Mouse (Mus musculus): ENCODE results near the gene Zbtb16. TPM values are rescaled to one million over a fixed set of nuclear protein-coding genes. Genes with fewer than 3 reads are reported as not detected.

Zbtb16 gene
- polyA plus RNA-seq, 1 experiment from 2014 or later = 2.1 TPM

DNA sequence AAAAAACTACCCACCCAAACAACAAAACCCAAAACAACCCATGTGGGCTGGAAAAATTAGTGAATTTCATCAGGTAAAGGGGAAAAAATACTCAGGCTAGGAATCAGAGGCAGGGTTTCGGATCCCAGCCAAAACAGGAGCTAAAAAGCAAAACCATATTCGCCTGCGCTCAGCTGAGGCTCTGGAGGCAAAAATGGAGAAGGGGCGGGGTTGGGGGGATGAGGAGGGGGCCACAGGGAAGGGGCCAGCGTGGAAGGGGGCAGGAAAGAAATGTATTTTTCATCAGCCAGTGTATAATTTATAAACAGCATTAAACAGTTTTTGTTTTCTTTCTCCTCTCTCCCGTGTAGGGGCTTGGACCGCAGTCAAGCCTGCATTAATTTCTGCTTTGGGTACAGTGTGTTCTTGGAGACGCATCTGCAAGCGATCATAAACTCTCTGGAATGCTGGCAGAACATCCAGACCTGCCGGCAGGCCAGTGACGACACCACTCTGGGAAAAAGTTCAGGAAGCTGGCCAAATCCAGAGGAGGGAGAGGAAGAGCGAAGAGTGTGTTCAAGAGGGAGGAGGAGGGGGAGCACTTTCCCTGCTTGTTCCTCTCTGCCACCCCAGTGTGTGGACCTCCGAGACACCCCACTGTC is 98.7 kb downstream of the Zbtb16 start:
- WGBS = 26% methylated on average over 13 of the region's 13 CpGs
- Histone ChIP-seq H3K9ac (no peak overlapping the region), H3K4me1 (peaks cover 73% of the 10 kb centered on the region), H3K4me3 (replicated peaks) (no peak overlapping the region; the same call in 1 of the 2 replicates), H3K4me2 (peak overlapping the region; percentile 44), H3K27me3 (peaks cover 51% of the 10 kb centered on the region), H3K27ac (peak overlapping the region; percentile 64; the same call in 1 of the 2 replicates), H3K36me3 (no peaks in the 10 kb centered on the region), H3K9me3 (replicated peaks) (no peaks in the 10 kb centered on the region)
- peak; percentile 55 for ATAC-seq (replicated peaks; ENCODE audit: low FRiP score)

DNA sequence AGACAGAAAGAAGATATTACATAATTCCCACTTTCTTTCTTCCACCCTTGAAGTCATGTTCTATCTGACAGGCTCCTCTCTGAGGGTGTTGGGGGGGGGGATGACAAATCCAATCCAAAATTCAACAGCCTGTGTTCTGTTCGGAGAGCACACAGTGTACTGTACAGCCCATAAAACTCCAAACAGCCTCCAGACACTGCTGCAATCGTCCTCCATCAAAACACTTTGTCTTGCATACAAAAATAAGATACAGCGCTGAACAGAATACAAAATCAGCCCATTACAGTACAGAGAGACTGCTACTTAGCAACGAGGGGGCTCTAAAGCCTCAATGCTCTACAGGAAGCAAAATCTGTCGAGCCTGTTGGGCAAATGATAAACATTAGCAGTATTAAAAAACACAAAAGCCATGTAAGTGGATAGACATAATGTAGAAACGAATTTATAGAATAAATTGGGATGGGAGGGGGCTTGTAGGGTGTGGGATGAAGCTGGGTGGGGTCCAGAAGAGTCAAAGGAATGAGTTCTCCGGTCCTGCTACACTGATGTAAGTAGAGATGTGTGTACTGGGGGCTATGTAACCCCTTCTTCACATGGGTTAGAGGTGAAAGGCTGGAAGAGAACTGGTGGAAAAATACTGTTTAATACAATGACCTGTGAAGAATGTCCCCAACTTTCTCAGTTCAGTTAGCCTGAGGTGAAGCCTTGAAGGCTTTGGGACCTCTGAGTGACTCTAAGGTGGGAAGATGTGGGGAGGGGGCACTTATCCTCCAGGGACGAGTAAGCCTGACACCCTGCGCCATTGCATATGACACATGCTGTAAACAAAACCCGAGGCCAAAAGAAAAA is 99.4 kb downstream of the Zbtb16 start:
- peaks cover 51% of the 10 kb centered on the region for H3K27me3 ChIP-seq
- peaks cover 73% of the 10 kb centered on the region for H3K4me1 ChIP-seq
- WGBS = 44% methylated on average over 10 of the region's 10 CpGs
- no peak overlapping the region for H3K4me3 ChIP-seq (replicated peaks)
- peak overlapping the region; percentile 44 for H3K4me2 ChIP-seq
- no peak for ATAC-seq (replicated peaks; ENCODE audit: low FRiP score)
- no peak overlapping the region for H3K9ac ChIP-seq
- H3K36me3 ChIP-seq = no peaks in the 10 kb centered on the region
- H3K9me3 ChIP-seq (replicated peaks) = no peaks in the 10 kb centered on the region
- H3K27ac ChIP-seq = 0 out of 2 replicates have a peak overlapping the region, but pooled peaks have one; percentile 64

DNA sequence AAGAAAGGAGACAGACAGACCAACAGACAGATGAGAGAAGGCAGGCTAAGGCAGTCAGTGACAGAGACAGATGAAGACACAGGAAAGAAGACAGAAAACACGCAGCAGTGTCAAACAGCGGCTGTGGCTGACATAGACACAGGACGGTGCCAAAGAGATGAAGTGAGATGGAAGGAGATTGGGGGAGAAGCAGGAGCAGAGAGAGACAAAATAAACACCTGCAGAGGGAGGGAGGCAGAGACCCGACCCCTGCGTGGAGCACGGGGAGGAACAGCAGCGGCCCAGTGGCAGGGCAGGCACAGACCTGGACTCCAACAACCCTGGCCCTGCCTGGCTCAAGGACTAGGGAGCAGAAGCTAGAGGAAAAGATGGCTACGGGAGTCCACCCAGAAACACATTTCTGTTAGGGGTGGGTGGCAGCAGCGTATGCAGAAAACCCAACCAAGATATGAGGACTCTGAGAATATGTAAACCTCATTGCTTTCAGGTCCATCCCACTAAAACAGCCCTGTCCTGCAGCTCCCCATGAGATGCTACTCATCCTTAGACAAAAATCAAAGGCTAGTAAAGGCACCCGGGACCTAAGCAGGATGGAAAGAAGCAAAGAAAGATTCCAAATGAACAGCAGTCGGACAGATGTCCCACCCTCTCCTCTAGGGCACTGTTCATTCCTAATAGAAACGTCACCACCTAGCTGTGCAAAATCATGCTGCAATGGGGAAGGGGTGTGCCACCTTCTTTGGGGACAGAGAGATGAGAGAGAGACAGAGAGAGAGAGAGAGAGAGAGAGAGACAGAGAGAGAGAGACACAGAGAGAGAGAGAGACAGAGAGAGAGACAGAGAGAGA is 100.3 kb downstream of the Zbtb16 start:
- ATAC-seq (replicated peaks; ENCODE audit: low FRiP score) = no peak
- peaks cover 66% of the 10 kb centered on the region for H3K4me1 ChIP-seq
- H3K27ac ChIP-seq = no peak overlapping the region
- peaks cover 53% of the 10 kb centered on the region for H3K27me3 ChIP-seq
- H3K4me3 ChIP-seq (replicated peaks) = no peak overlapping the region
- no peak overlapping the region for H3K9ac ChIP-seq
- no peak overlapping the region for H3K4me2 ChIP-seq
- no peaks in the 10 kb centered on the region for H3K36me3 ChIP-seq
- H3K9me3 ChIP-seq (replicated peaks) = no peaks in the 10 kb centered on the region
- 55% methylated on average over 12 of the region's 12 CpGs for WGBS

DNA sequence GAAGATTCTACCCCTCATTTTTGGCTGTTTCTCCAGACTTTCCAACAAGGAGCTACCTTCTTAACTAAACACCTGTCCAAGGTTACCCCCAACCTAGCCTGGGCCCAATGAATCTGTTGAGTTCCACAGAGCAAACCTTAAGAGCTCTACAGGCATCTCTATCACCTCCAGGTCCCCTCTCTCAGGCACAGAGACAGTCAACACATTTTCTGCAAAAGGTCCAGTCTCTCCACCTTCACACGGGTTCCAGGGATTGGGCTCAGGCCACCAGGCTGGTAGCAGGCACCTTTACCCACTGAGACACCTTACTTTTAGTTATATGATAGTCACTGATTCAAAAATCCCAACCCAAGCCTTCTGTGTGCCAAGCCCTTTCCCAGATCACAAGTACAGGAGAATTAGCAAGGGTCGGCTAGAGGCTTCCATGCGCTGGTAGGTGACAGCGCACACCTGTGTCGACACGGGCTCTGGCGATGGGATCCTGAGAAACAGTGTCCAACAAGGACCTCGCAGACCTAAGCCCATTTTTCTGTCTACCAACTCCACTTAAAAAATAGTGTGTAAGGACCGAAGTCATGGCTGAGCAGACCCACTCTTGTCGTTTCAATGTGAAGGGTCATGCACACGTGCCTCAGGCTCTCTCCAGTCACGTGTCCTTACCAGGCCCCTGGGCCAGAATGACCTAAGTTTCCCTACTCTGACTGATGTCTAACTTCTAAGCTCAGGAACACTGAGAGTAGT is 101.1 kb downstream of the Zbtb16 start:
- no peak overlapping the region for H3K27ac ChIP-seq
- 75% methylated on average over 12 of the region's 12 CpGs for WGBS
- no peaks in the 10 kb centered on the region for H3K9me3 ChIP-seq (replicated peaks)
- H3K9ac ChIP-seq = no peak overlapping the region
- peaks cover 60% of the 10 kb centered on the region for H3K4me1 ChIP-seq
- no peak overlapping the region for H3K4me3 ChIP-seq (replicated peaks)
- no peak overlapping the region for H3K4me2 ChIP-seq
- no peaks in the 10 kb centered on the region for H3K36me3 ChIP-seq
- H3K27me3 ChIP-seq = peaks cover 60% of the 10 kb centered on the region
- no peak for ATAC-seq (replicated peaks; ENCODE audit: low FRiP score)

DNA sequence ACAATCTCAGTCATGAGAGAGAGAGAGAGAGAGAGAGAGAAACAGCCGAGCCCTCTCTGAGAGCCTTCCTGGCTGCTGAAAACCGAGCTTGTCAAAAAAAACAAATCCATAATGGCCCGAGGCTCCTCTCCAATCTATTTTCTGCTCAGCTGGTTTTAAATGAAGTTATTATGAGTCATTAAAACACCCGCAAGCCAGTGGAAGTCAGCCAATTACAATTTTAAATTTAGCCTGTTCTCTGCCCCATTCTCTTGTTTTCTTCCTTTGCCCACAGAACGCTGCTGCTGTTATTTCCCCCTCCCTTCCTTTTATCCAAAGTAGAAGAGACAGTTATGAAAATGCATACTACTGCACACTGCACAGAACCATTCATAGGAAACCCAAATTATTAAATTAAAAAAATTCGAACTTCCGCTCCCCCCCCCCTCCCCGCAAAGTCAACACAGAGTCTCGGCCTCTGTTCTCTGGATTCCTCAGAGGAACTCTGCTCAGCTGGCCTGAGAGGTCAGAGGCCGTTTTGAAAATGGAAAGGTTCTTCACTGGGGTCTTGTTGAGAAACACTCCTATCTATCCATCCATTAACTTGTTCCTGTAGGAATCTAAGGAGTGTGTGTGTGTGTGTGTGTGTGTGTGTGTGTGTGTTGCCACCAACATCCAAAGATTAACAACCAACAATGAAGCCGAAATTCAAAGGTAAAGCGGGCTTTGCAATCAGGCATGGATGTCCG is 102.0 kb downstream of the Zbtb16 start:
- 34% methylated on average over 13 of the region's 13 CpGs for WGBS
- no peak overlapping the region for H3K4me2 ChIP-seq
- H3K9ac ChIP-seq = no peak overlapping the region
- H3K27me3 ChIP-seq = peaks cover 65% of the 10 kb centered on the region
- no peak overlapping the region for H3K4me3 ChIP-seq (replicated peaks)
- H3K36me3 ChIP-seq = no peaks in the 10 kb centered on the region
- no peak for ATAC-seq (replicated peaks; ENCODE audit: low FRiP score)
- H3K9me3 ChIP-seq (replicated peaks) = no peaks in the 10 kb centered on the region
- H3K27ac ChIP-seq = 0 out of 2 replicates have a peak overlapping the region, but pooled peaks have one; percentile 4
- H3K4me1 ChIP-seq = peaks cover 61% of the 10 kb centered on the region

DNA sequence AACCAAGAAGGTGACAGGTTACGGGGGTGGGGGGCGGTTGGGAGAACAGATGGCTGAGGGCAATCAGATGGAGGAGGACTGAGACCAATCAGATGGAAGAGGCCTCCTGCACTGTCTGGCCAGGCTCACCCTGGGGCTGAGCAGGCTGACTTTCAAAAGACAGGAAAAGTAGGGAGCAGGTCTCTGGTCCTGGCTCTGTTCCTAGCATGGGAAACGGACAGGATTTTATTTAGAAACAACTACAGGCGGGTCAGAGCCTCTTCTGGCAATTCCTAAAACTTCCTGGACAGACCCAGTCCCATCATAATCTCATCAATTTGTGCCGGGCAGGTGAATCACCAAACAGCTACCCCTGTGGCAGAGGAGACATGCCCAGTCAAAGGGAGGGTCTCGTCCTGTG is 102.9 kb downstream of the Zbtb16 start:
- no peak overlapping the region for H3K4me3 ChIP-seq (replicated peaks)
- H3K9ac ChIP-seq = no peak overlapping the region
- H3K4me2 ChIP-seq = no peak overlapping the region
- WGBS = 67% methylated on average over 6 of the region's 6 CpGs
- H3K27ac ChIP-seq = no peak overlapping the region
- H3K27me3 ChIP-seq = peaks cover 73% of the 10 kb centered on the region
- H3K36me3 ChIP-seq = no peaks in the 10 kb centered on the region
- H3K4me1 ChIP-seq = peaks cover 67% of the 10 kb centered on the region
- no peaks in the 10 kb centered on the region for H3K9me3 ChIP-seq (replicated peaks)
- no peak for ATAC-seq (replicated peaks; ENCODE audit: low FRiP score)

DNA sequence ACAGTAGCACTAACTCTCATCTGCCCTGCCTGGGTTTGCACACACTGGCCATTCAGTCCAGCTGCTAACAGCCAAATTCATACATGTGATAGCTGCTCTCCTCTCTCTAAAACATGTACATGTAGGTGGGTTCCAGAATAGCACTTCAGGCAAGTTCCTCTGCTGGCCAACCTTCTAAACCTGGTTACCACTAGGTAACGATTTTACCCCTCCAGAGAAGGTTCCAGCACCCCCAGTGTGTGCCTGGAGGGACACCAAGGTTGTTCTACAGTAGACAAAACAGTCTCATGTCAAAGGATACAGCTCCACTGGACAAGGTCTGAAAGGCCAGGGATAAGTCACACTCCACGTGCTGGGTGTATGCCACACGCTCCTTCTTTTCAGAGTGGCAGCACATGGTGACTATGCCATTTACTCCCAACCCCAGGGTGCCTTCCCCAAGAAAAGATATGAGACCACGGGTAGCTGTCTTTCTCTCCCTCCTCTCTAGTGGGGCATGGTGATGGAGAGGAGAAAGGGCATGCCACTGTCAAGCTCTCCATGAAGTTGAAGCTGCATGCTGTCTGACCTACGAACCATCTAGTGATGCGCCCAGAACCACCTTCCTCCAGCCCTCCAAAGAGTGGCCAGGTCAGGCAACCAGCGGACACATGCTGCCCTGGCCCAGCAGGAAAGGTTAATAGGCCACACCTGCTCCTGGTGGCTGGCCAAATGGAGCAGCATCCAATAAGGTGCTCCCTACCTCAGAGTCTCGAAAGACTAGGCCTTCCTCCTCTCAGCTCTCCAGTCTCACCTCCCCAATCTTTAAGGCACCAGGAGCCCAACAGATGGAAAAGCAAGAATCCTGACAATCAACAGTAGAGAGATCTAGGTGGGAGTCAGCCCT is 104.1 kb downstream of the Zbtb16 start:
- WGBS = 84% methylated on average over 8 of the region's 8 CpGs
- no peak for ATAC-seq (replicated peaks; ENCODE audit: low FRiP score)
- H3K9me3 ChIP-seq (replicated peaks) = no peaks in the 10 kb centered on the region
- no peak overlapping the region for H3K4me3 ChIP-seq (replicated peaks)
- peaks cover 58% of the 10 kb centered on the region for H3K4me1 ChIP-seq
- H3K4me2 ChIP-seq = no peak overlapping the region
- no peaks in the 10 kb centered on the region for H3K36me3 ChIP-seq
- H3K27me3 ChIP-seq = peaks cover 79% of the 10 kb centered on the region
- H3K9ac ChIP-seq = no peak overlapping the region
- no peak overlapping the region for H3K27ac ChIP-seq

DNA sequence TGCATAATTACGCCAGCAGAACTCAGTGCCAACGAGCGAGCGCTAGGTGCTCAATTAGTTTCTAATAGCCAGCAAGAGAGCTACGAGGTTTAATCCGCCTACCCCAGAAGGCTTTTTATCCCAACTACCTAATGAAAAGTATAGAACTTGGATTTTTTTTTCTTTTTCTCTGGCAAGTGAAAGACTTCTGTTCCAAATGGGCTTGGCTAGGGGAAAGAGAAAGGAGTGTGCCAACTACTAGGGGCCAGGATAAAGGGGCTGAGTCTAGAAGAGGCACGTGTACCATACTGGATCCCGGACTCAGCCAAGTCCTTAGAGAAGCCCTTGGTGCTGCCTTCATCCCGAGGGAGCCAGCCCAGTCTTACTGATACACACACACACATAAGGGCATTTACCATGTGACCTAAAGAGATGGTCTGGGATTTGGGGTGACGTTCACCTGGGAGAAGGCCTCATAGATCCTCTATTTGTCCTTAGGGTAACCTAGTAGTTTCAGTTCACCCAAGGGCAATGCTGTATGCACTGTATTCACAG is 105.5 kb downstream of the Zbtb16 start:
- ATAC-seq (replicated peaks; ENCODE audit: low FRiP score) = no peak
- Histone ChIP-seq H3K27ac (no peak overlapping the region), H3K9me3 (replicated peaks) (no peaks in the 10 kb centered on the region), H3K9ac (no peak overlapping the region), H3K4me2 (no peak overlapping the region), H3K27me3 (peaks cover 79% of the 10 kb centered on the region), H3K4me1 (peaks cover 46% of the 10 kb centered on the region), H3K4me3 (replicated peaks) (no peak overlapping the region), H3K36me3 (no peaks in the 10 kb centered on the region)
- 84% methylated on average over 10 of the region's 10 CpGs for WGBS

DNA sequence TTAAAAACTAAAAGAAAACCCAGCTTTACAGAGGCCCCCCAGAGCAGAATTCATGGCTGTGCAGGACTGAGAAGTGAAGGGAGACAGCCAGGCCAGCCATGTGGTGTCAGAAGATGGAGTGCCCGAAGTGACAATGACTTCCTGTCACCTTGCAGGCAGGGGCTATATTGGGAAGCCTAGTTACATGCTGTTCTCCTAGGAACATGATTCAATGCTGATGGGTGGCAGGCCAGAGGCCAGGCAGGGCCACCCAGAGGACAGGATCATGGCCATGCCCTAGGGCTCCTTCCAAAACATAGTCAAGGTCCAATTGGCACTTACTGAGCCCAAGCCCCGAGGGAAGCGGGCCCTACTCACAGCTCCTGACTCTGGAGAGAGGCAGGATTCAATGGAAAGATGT is 106.6 kb downstream of the Zbtb16 start:
- WGBS = 31% methylated on average over 3 of the region's 3 CpGs
- ATAC-seq (replicated peaks; ENCODE audit: low FRiP score) = no peak

DNA sequence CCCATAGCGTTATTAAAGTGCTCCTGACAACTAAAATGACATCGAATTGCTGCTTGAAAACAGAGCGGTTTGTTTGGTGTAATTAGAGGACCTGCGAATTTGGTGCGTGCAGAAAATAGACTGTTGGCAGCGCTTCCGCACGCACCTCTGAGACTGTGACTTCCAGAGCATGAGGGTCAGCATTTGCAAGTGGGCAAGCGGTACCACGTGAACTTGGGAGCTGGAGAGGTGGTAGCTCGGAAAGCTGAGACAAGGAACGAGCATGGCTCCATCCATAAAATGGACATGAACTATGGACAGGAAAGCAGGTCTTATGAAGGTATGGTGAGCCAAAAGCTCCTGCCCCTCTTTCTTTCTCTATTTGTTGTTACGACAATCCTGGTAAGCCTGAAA is 107.3 kb downstream of the Zbtb16 start:
- Histone ChIP-seq H3K4me2 (no peak overlapping the region), H3K4me1 (peaks cover 36% of the 10 kb centered on the region), H3K9me3 (replicated peaks) (no peaks in the 10 kb centered on the region), H3K27me3 (peaks cover 73% of the 10 kb centered on the region), H3K27ac (no peak overlapping the region), H3K9ac (no peak overlapping the region), H3K36me3 (no peaks in the 10 kb centered on the region), H3K4me3 (replicated peaks) (no peak overlapping the region)
- WGBS = 28% methylated on average over 13 of the region's 13 CpGs
- no peak for ATAC-seq (replicated peaks; ENCODE audit: low FRiP score)

More for the DNA sequence above, 106.6 kb downstream of the Zbtb16 start:
- peaks cover 73% of the 10 kb centered on the region for H3K27me3 ChIP-seq
- no peak overlapping the region for H3K4me3 ChIP-seq (replicated peaks)
- no peak overlapping the region for H3K9ac ChIP-seq
- H3K4me2 ChIP-seq = no peak overlapping the region
- no peaks in the 10 kb centered on the region for H3K36me3 ChIP-seq
- no peaks in the 10 kb centered on the region for H3K9me3 ChIP-seq (replicated peaks)
- H3K27ac ChIP-seq = no peak overlapping the region
- peaks cover 40% of the 10 kb centered on the region for H3K4me1 ChIP-seq
